Mouse (Mus musculus) gastrocnemius, adult 8-10 months (tissue): ENCODE results near the gene Sh3gl3. TPM values are rescaled to one million over a fixed set of nuclear protein-coding genes. Genes with fewer than 3 reads are reported as not detected.
"Not testable (repeated sequence)": the region's sequence is repeated elsewhere in the genome, so short reads cannot be mapped to it uniquely, and the experiment has no call there.

Source experiments
- DNase-seq, 2 experiments: peaks; one replicate each; pipeline ENCODE4 v3.0.0; 2022; ENCODE audit warnings: low spot score in 2 of 2
- total RNA-seq, 4 experiments: library from RNA; stranded (reverse); gene quantifications; 2 replicates each; pipeline ENCODE4 v1.2.4; 2022

Gene Sh3gl3
- total RNA-seq, 4 experiments from 2014 or later: 0.27 to 0.82 TPM; not detected in 2

- DNase-seq: no peak
These were observed 61.3 kb downstream of the Sh3gl3 start for GRCm38 (mm10) chr7:82234898-82235290.

- no peak for DNase-seq
These were observed 61.8 kb downstream of the Sh3gl3 start for GRCm38 (mm10) chr7:82235486-82235885.

GRCm38 (mm10) chr7:82236152-82236898 lies 62.7 kb downstream of the Sh3gl3 start:
- DNase-seq: no peak

GRCm38 (mm10) chr7:82236899-82237162 lies 63.2 kb downstream of the Sh3gl3 start:
- DNase-seq: no peak

GRCm38 (mm10) chr7:82240424-82241240 lies 67.0 kb downstream of the Sh3gl3 start:
- no peak for DNase-seq

- DNase-seq: no peak
These were observed 71.1 kb downstream of the Sh3gl3 start for GRCm38 (mm10) chr7:82244701-82245100.

GRCm38 (mm10) chr7:82248953-82249695 lies 75.5 kb downstream of the Sh3gl3 start:
- DNase-seq: no peak

GRCm38 (mm10) chr7:82253309-82253708 lies 79.7 kb downstream of the Sh3gl3 start:
- no peak for DNase-seq

- no peak for DNase-seq
These were observed 83.3 kb downstream of the Sh3gl3 start for GRCm38 (mm10) chr7:82256936-82257335.

GRCm38 (mm10) chr7:82257530-82257929 lies 83.9 kb downstream of the Sh3gl3 start:
- DNase-seq: no peak

- DNase-seq: no peak
These were observed 86.6 kb downstream of the Sh3gl3 start for GRCm38 (mm10) chr7:82260210-82260609.

- DNase-seq: peak in 1 of 2 experiments; percentile 10
These were observed 89.5 kb downstream of the Sh3gl3 start for GRCm38 (mm10) chr7:82263141-82263540.

GRCm38 (mm10) chr7:82264119-82264518 lies 90.5 kb downstream of the Sh3gl3 start:
- no peak for DNase-seq

- DNase-seq: no peak
These were observed 91.7 kb downstream of the Sh3gl3 start for GRCm38 (mm10) chr7:82265365-82265764.

- DNase-seq: no peak
These were observed 96.3 kb downstream of the Sh3gl3 start for GRCm38 (mm10) chr7:82269948-82270347.

GRCm38 (mm10) chr7:82271742-82272141 lies 98.1 kb downstream of the Sh3gl3 start:
- no peak for DNase-seq

- DNase-seq: not testable (repeated sequence)
These were observed 99.2 kb downstream of the Sh3gl3 start for GRCm38 (mm10) chr7:82272875-82273274.

- peak; percentile 12 to 29 for DNase-seq
These were observed 100.5 kb downstream of the Sh3gl3 start for GRCm38 (mm10) chr7:82274011-82274709.

- DNase-seq: no peak
These were observed 101.3 kb downstream of the Sh3gl3 start for GRCm38 (mm10) chr7:82274975-82275374.

- no peak for DNase-seq
These were observed 102.0 kb downstream of the Sh3gl3 start for GRCm38 (mm10) chr7:82275529-82276204.

- no peak for DNase-seq
These were observed 108.4 kb downstream of the Sh3gl3 start for GRCm38 (mm10) chr7:82282011-82282410.
